ENCODE assay signal across 15 mouse cellular contexts in genomic region chr13:49044145-49044561, GRCm38 (mm10).
DNase-seq lines count a peak whose midpoint lies in the region; ATAC-seq and TF ChIP-seq lines count a peak whose summit lies in the region.
"Had no signal": no experiment of that assay in that cellular context is flagged by ENCODE, and none has a peak within 500 bp of the region (broad histone marks: within the 10 kb centered on the region; RNA-seq: fewer than 3 reads in every experiment).

No protein-coding gene starts in this region.

- peaks cover 31% of the 10 kb centered on the region for H3K36me3 ChIP-seq in forebrain, embryonic 12.5 days (replicated peaks)
- H3K36me3 ChIP-seq in midbrain, embryonic 13.5 days: peaks cover 61% of the 10 kb centered on the region
- H3K36me3 ChIP-seq in intestine, postnatal 0 days (ENCODE audit: control insufficient read depth, insufficient read depth): peaks cover 7% of the 10 kb centered on the region; the same call in 1 of the 2 replicates
- H3K36me3 ChIP-seq: kidney, embryonic 15.5 days; limb, embryonic 13.5 days had no signal

- 9% methylated on average over 10 of the region's 10 CpGs for WGBS in forebrain, embryonic 12.5 days
- 7% methylated on average over 10 of the region's 10 CpGs for WGBS in midbrain, embryonic 13.5 days
- WGBS in intestine, postnatal 0 days: 80% methylated on average over 10 of the region's 10 CpGs

- H3K9me3 ChIP-seq in forebrain, embryonic 12.5 days: no peaks in the 10 kb centered on the region
- H3K9me3 ChIP-seq in midbrain, embryonic 13.5 days: no peaks in the 10 kb centered on the region
- H3K9me3 ChIP-seq in intestine, postnatal 0 days (ENCODE audit: control insufficient read depth): no peaks in the 10 kb centered on the region
- H3K9me3 ChIP-seq: kidney, embryonic 15.5 days; limb, embryonic 13.5 days had no signal

- no peaks in the 10 kb centered on the region for H3K27me3 ChIP-seq in forebrain, embryonic 12.5 days
- H3K27me3 ChIP-seq in midbrain, embryonic 13.5 days: no peaks in the 10 kb centered on the region
- H3K27me3 ChIP-seq in intestine, postnatal 0 days (replicated peaks; ENCODE audit: control insufficient read depth, insufficient read depth, low read length): no peaks in the 10 kb centered on the region
- H3K27me3 ChIP-seq: kidney, embryonic 15.5 days; limb, embryonic 13.5 days had no signal

- H3K4me3 ChIP-seq in forebrain, embryonic 12.5 days (replicated peaks): no peak overlapping the region
- no peak overlapping the region for H3K4me3 ChIP-seq in midbrain, embryonic 13.5 days (replicated peaks)
- no peak overlapping the region for H3K4me3 ChIP-seq in intestine, postnatal 0 days (ENCODE audit: low read depth, low read length)
- H3K4me3 ChIP-seq: heart, adult 2 months; kidney, embryonic 15.5 days; limb, embryonic 13.5 days had no signal

- TF ChIP-seq CTCF in intestine, postnatal 0 days (IDR thresholded peaks at IDR 0.05; ENCODE audit: low read depth): no peak

- no peak overlapping the region for H3K4me2 ChIP-seq in forebrain, embryonic 12.5 days
- no peak overlapping the region for H3K4me2 ChIP-seq in midbrain, embryonic 13.5 days (replicated peaks)
- H3K4me2 ChIP-seq in intestine, postnatal 0 days (replicated peaks; ENCODE audit: low read depth): no peak overlapping the region
- H3K4me2 ChIP-seq: kidney, embryonic 15.5 days; limb, embryonic 13.5 days had no signal

- ATAC-seq in forebrain, embryonic 12.5 days (ENCODE audit: low FRiP score): peak; percentile 55
- peak; percentile 58 for ATAC-seq in midbrain, embryonic 13.5 days
- ATAC-seq in intestine, postnatal 0 days: no peak

- H3K9ac ChIP-seq in forebrain, embryonic 12.5 days: peak overlapping the region; percentile 36; the same call in 1 of the 2 replicates
- H3K9ac ChIP-seq in midbrain, embryonic 13.5 days (replicated peaks): peak overlapping the region; percentile 15; the same call in 1 of the 2 replicates
- H3K9ac ChIP-seq in intestine, postnatal 0 days (ENCODE audit: low read depth, low read length): no peak overlapping the region
- H3K9ac ChIP-seq: kidney, embryonic 15.5 days; limb, embryonic 13.5 days had no signal

- H3K4me1 ChIP-seq in forebrain, embryonic 12.5 days: peaks cover 13% of the 10 kb centered on the region
- H3K4me1 ChIP-seq in midbrain, embryonic 13.5 days (replicated peaks): peaks cover 17% of the 10 kb centered on the region
- no peaks in the 10 kb centered on the region for H3K4me1 ChIP-seq in intestine, postnatal 0 days (replicated peaks; ENCODE audit: control insufficient read depth, insufficient read depth, low read length)
- H3K4me1 ChIP-seq: kidney, embryonic 15.5 days; limb, embryonic 13.5 days had no signal

- peak overlapping the region; percentile 68; the same call in 1 of the 2 replicates for H3K27ac ChIP-seq in forebrain, embryonic 12.5 days
- H3K27ac ChIP-seq in midbrain, embryonic 13.5 days: peak overlapping the region; percentile 79
- H3K27ac ChIP-seq in intestine, postnatal 0 days (ENCODE audit: low read depth, low read length): no peak overlapping the region
- H3K27ac ChIP-seq: heart, adult 2 months; kidney, embryonic 15.5 days; limb, embryonic 13.5 days; macrophage had no signal

- peak; percentile 24 for DNase-seq in ovary, postnatal 36 days (ENCODE audit: low spot score)
- no peak for DNase-seq in ovary, adult 18-20 months (ENCODE audit: low spot score)
- no peak for DNase-seq in heart, adult 11 months
- DNase-seq in kidney, postnatal 14 days: no peak
- DNase-seq: cerebellum, adult 9-11 months; heart, adult 2 months; heart, postnatal 4 days; lung, adult 18-20 months; thymus, postnatal 25 days had no signal
